Mouse (Mus musculus) liver, embryonic 11.5 days (tissue): Measurements from ENCODE around the gene Pdhx. TPM values are rescaled to one million over a fixed set of nuclear protein-coding genes. Genes with fewer than 3 reads are reported as not detected.
A peak's percentile ranks its signal among the peaks of the same experiment; 100 is the strongest.

Experiments used
- ATAC-seq: fragments of 200-750 bp; cut with Nextera tagmentation; replicated peaks from 2 replicates; pipeline ENCODE4 v1.8.0; 2017; ENCODE audit warnings: moderate number of reproducible peaks, mild to moderate bottlenecking, moderate TSS enrichment, moderate library complexity; ENCODE audit not compliant: low FRiP score
- DNase-seq: peaks from one replicate; pipeline ENCODE4 v3.0.0-alpha.2; 2017; ENCODE audit warnings: low spot score
- H3K27ac ChIP-seq: fragments of 300-500 bp; sonication (generic); 2 replicates; pipeline ENCODE4 v1.5.1; 2014; ENCODE audit warnings: mild to moderate bottlenecking, low read depth, low read length, control low read depth
- H3K27me3 ChIP-seq: fragments of 300-500 bp; sonication (generic); replicated peaks from 2 replicates; pipeline ENCODE4 v1.6.1; 2014; ENCODE audit warnings: low read length, mixed read lengths; ENCODE audit not compliant: control insufficient read depth, insufficient read depth
- H3K36me3 ChIP-seq: fragments of 300-500 bp; sonication (generic); 2 replicates; pipeline ENCODE4 v1.6.1; 2014; ENCODE audit warnings: mild to moderate bottlenecking, low read length, moderate library complexity, mixed read lengths; ENCODE audit not compliant: control insufficient read depth, insufficient read depth
- H3K4me1 ChIP-seq: fragments of 300-500 bp; sonication (generic); replicated peaks from 2 replicates; pipeline ENCODE4 v1.6.1; 2014; ENCODE audit warnings: low read length, mixed read lengths; ENCODE audit not compliant: control insufficient read depth, insufficient read depth
- H3K4me2 ChIP-seq: fragments of 300-500 bp; sonication (generic); 2 replicates; pipeline ENCODE4 v1.6.1; 2014; ENCODE audit warnings: mild to moderate bottlenecking, control low read depth, moderate library complexity
- H3K4me3 ChIP-seq: fragments of 300-500 bp; sonication (generic); 2 replicates; pipeline ENCODE4 v1.5.1; 2014; ENCODE audit warnings: low read depth, low read length, control low read depth
- H3K9ac ChIP-seq: fragments of 300-500 bp; sonication (generic); 2 replicates; pipeline ENCODE4 v1.6.1; 2014; ENCODE audit warnings: low read depth, low read length, control low read depth
- H3K9me3 ChIP-seq: fragments of 300-500 bp; sonication (generic); 2 replicates; pipeline ENCODE4 v1.6.1; 2016; ENCODE audit warnings: low read length, inconsistent platforms, mixed read lengths; ENCODE audit not compliant: control insufficient read depth
- WGBS: fragments of 180-500 bp; shearing (Covaris S2); extraction: QIAGEN DNeasy Blood & Tissue Kit; methylation state at CpG from one replicate; pipeline ENCODE4 v1.1.7; 2014; 5-methylcytosine and 5-hydroxymethylcytosine counted together
- polyA plus RNA-seq: library from polyadenylated mRNA; unstranded; fragments of >200 nt; fragmentation: Nextera tagmentation; extraction: Ambion mirVana; gene quantifications from 2 replicates; pipeline ENCODE4 v1.2.1, GENCODE M21; 2014

The Pdhx gene
- polyA plus RNA-seq, 1 experiment from 2014 or later: 36.8 TPM

DNA sequence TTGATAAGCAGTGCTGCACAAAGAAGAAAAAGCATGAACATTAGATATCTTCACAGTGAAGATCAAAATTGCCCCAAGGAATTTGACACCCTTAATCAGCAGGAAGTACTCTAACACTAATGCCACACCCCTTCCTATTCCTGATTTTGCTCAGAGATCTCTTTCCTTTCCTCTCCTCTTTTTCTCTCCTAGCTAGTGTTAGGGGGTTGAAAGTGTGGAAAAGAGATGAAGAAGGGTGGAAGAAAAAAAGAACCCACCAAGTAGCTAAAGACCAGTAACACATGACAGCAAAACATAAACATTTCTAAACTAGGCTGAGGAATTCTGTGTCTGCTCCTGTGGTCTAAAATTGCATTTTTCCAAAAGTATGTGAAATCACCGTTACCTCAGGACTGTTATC lies 4.7 kb downstream of the Pdhx start:
- WGBS: 78% methylated on average over 1 of the region's 1 CpGs
- Histone ChIP-seq H3K9ac (no peak overlapping the region), H3K4me3 (no peak overlapping the region), H3K4me2 (no peak overlapping the region), H3K27ac (no peak overlapping the region), H3K4me1 (peaks cover 10% of the 10 kb centered on the region), H3K36me3 (no peaks in the 10 kb centered on the region), H3K27me3 (no peaks in the 10 kb centered on the region), H3K9me3 (no peaks in the 10 kb centered on the region)
- ATAC-seq (no peak), DNase-seq (no peak)

DNA sequence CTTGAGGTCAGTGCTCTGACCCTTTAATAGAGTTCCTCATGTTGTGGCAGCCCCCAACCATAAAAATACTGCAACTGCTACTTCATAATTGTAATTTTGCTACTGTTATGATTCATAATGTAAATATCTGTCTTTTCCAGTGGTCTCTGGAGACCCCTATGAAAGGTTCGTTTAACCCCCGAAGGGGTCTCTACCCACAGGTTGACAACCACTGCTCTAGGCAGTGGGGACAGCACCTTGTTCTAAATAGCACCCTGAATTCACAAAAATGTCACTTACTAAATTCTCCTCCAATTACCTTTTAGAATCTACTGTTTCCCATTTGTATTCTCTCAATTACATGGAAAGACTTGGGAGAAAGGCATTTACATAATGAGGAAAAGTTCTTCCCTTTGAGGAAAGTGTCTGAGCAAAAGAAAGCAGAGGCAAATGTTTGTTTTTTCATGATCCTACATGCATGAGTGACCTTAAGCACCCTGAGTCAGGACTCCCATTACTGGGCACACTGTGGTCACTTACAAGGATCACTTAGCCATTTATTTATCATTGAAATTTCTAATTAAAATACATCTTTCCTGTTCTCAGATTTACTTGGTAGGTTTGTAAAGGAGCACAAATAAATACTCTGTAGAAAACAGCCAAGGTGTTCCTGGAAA lies 5.6 kb downstream of the Pdhx start:
- H3K4me2 ChIP-seq: no peak overlapping the region
- H3K27me3 ChIP-seq: no peaks in the 10 kb centered on the region
- H3K27ac ChIP-seq: no peak overlapping the region
- H3K4me1 ChIP-seq: peaks cover 10% of the 10 kb centered on the region
- no peak overlapping the region for H3K9ac ChIP-seq
- no peak for ATAC-seq
- WGBS: 92% methylated on average over 2 of the region's 2 CpGs
- no peak overlapping the region for H3K4me3 ChIP-seq
- H3K9me3 ChIP-seq: no peaks in the 10 kb centered on the region
- no peak for DNase-seq
- H3K36me3 ChIP-seq: no peaks in the 10 kb centered on the region

DNA sequence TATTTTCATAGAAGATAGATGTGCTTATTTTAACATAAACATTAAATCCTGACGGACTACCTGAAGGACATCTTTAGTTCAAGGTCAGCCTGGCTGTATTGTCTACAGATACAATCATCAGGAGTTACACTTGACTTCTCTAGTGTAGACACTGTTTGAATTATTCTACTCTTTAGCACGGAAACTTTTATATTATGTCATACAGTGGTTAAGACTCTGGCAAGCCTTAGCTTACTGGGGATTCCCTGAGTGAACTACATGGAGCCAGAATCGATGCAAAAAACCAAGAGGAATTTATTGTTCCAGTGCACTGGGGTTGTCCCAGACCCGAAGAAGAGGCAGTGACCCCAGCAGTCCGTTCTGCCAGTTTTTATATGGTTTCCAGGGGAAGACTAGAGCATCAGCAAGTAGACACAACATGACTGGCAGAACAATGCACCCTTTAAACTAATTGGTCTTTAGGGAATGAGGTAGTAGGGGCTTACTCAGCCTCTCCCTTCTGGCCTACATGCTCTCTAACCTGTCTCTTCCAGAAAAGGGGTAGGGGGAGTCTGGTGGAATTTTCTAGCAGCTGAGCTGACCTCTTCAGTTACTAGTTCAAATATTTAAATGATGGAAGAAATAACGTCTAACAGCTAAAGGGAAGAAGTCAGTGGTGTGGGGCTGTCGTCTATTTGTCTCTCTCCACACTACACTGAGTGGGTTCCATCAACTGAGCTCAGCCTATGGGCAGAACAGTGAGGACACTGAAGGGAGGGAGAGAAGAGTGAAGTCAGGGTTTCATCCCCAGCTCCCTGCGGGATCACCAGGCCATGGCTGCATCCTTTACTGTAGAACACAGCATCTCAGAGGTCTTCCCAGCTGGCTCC lies 6.4 kb downstream of the Pdhx start:
- peaks cover 6% of the 10 kb centered on the region for H3K4me1 ChIP-seq
- 82% methylated on average over 8 of the region's 8 CpGs for WGBS
- no peaks in the 10 kb centered on the region for H3K36me3 ChIP-seq
- no peak for DNase-seq
- no peak overlapping the region for H3K4me2 ChIP-seq
- H3K27ac ChIP-seq: no peak overlapping the region
- H3K9ac ChIP-seq: no peak overlapping the region
- H3K9me3 ChIP-seq: no peaks in the 10 kb centered on the region
- no peak for ATAC-seq
- H3K4me3 ChIP-seq: no peak overlapping the region
- H3K27me3 ChIP-seq: no peaks in the 10 kb centered on the region

DNA sequence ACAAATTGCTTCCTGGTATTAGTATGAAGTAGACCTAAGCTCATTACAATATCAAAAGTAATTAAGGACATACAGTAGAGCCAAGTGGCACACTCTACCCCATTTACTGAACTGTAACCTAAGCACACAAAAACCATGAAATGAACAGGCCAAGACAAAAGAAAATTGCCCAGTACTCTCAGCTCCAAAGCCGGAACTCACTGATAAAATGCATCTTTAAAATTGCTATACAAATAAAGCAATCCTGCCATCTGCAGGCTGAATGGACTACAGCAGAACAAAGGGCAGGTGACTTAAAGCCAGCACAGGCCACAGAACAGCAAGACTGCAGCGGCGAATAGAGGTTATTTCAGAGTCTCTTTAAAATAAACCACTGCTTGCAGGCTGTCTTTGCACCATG lies 10.4 kb downstream of the Pdhx start:
- H3K9ac ChIP-seq: no peak overlapping the region
- 44% methylated on average over 3 of the region's 3 CpGs for WGBS
- DNase-seq (no peak), ATAC-seq (0 out of 2 replicates have a peak, but pooled peaks have one; percentile 53)
- no peak overlapping the region for H3K4me3 ChIP-seq
- no peaks in the 10 kb centered on the region for H3K4me1 ChIP-seq
- no peak overlapping the region for H3K4me2 ChIP-seq
- no peaks in the 10 kb centered on the region for H3K36me3 ChIP-seq
- no peak overlapping the region for H3K27ac ChIP-seq
- H3K9me3 ChIP-seq: no peaks in the 10 kb centered on the region
- H3K27me3 ChIP-seq: no peaks in the 10 kb centered on the region

DNA sequence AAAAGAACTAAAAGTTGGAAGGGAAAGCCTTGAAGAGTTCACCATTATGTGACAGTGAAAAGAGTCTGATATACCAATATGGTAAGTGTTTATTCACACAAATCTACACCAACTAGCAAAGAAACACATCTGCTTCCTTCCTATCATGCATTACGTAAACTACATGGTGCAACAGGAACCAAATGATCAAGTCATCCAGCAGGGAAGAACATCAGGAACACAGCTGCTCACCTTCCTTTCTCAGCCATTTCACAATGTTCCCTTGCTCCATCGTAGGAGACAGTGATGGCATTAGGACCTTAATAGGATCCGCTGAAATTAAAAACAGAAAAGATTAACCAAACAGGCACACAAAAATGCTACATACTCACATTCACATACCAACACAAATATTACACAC lies 15.0 kb downstream of the Pdhx start:
- Histone ChIP-seq H3K27me3 (no peaks in the 10 kb centered on the region), H3K4me1 (no peaks in the 10 kb centered on the region), H3K36me3 (no peaks in the 10 kb centered on the region), H3K4me3 (no peak overlapping the region), H3K9me3 (no peaks in the 10 kb centered on the region), H3K9ac (no peak overlapping the region), H3K27ac (no peak overlapping the region), H3K4me2 (no peak overlapping the region)
- ATAC-seq (no peak), DNase-seq (no peak)
- WGBS: 91% methylated on average over 3 of the region's 3 CpGs

DNA sequence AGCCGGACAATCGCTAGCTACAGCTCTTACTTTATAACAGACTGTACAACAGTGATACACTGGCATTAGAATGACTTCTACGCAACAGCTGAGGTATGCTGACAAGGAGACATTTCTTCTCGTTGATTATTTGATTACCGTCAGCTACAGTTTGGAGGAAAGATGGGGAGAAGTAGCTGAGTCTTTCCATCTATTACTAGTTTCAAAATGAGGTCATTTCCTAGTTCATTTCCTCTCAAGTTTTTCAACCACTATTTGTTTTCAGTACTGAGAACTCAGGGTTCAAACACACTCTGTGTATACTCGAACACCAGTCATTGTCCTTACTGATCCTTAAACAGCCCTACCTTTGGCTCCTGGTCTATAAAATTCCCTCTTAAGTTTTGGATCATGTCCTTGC lies 17.5 kb downstream of the Pdhx start:
- Histone ChIP-seq H3K4me2 (no peak overlapping the region), H3K27ac (no peak overlapping the region), H3K27me3 (no peaks in the 10 kb centered on the region), H3K36me3 (no peaks in the 10 kb centered on the region), H3K4me1 (no peaks in the 10 kb centered on the region), H3K9me3 (no peaks in the 10 kb centered on the region), H3K9ac (no peak overlapping the region), H3K4me3 (no peak overlapping the region)
- DNase-seq: no peak
- ATAC-seq: no peak
- 88% methylated on average over 6 of the region's 6 CpGs for WGBS

DNA sequence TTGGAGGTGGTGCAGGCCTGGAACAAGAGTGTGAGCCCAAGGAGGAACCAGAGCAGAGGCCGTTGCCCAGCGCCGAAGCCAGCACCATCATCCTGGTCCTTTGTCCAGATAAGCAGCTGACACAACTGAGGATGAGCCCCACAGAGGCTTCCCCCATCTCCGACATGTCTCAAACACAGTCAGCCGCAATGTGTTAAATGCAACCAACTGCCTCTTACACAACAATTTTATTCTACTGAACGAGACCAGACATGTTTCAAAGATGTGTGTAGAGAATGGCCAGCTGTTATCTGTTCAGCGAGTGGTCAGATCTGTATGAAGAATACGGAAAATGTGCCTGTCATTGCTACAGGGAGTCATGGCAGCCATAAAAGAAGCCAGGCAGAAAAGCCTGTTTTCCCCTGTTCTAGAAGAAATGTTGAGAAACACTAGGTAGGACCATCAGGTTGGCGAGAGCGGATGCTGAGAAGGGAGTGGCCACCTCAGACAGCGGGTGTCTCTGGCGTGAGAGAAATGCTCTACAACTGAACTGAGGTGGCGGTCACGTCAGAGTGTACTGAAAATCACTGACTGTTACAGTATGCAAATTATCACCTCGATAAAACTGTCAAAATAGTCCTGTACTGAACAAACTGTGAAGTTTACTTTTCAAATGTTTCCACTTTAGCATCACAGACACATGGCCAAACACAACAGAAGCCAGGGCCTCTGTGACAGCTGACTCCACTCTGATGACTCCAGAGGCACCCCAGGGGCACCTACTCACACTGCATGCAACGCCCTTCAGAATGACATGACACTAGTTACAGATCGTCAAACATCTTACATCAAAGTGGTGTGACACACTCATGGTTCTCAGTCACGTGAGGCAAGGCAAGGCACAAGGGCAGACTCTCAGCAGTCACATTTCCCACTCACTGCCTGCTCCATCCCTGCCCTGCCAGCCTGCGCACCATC lies 21.1 kb downstream of the Pdhx start:
- H3K4me2 ChIP-seq: no peak overlapping the region
- DNase-seq (no peak), ATAC-seq (no peak)
- H3K36me3 ChIP-seq: no peaks in the 10 kb centered on the region
- 82% methylated on average over 19 of the region's 19 CpGs for WGBS
- H3K27me3 ChIP-seq: no peaks in the 10 kb centered on the region
- no peak overlapping the region for H3K27ac ChIP-seq
- no peaks in the 10 kb centered on the region for H3K4me1 ChIP-seq
- no peak overlapping the region for H3K9ac ChIP-seq
- H3K9me3 ChIP-seq: no peaks in the 10 kb centered on the region
- H3K4me3 ChIP-seq: no peak overlapping the region

DNA sequence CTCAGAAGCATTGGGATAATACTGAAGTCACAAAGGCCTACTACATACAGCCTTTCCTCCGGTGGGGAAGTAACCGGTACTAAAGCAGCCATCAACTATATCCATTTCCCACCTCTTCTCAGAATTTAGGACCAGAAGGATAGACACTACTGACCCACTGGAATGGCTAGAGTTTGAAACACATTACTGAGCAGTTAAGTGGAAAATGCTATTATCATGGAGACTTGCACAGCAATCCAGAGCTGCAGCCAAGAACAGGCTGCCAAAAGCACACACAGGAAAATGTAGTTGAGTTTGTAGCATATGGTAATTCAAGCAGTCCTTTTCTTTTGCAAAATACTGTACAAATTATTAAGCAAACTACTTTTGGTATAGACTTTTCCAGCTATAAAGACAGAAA lies 28.0 kb downstream of the Pdhx start:
- Histone ChIP-seq H3K4me1 (no peaks in the 10 kb centered on the region), H3K9ac (no peak overlapping the region), H3K27ac (no peak overlapping the region), H3K4me3 (no peak overlapping the region), H3K27me3 (no peaks in the 10 kb centered on the region), H3K36me3 (no peaks in the 10 kb centered on the region), H3K4me2 (no peak overlapping the region), H3K9me3 (no peaks in the 10 kb centered on the region)
- ATAC-seq (no peak), DNase-seq (no peak)
- WGBS: 88% methylated on average over 2 of the region's 2 CpGs
